Mouse (Mus musculus): ENCODE data around the gene Pitpnb.
A peak's percentile ranks its signal among the peaks of the same experiment; 100 is the strongest.

Gene Pitpnb

GRCm38 (mm10) chr5:111344721-111345400 is 14.3 kb downstream of the Pitpnb start:
- DNase-seq (ENCODE audit: low read depth, low spot score): no peak

GRCm38 (mm10) chr5:111356811-111357617 is 26.5 kb downstream of the Pitpnb start:
- peak; percentile 17 for DNase-seq (ENCODE audit: low read depth, low spot score)

GRCm38 (mm10) chr5:111360546-111360945 is 30.0 kb downstream of the Pitpnb start:
- no peak for DNase-seq (ENCODE audit: low read depth, low spot score)

- no peak for DNase-seq (ENCODE audit: low read depth, low spot score)
Measured at GRCm38 (mm10) chr5:111361058-111361457, 30.5 kb downstream of the Pitpnb start.

GRCm38 (mm10) chr5:111361846-111362245 is 31.3 kb downstream of the Pitpnb start:
- no peak for DNase-seq (ENCODE audit: low read depth, low spot score)

GRCm38 (mm10) chr5:111363446-111364062 is 33.0 kb downstream of the Pitpnb start:
- DNase-seq (ENCODE audit: low read depth, low spot score): no peak

GRCm38 (mm10) chr5:111364533-111364932 is 34.0 kb downstream of the Pitpnb start:
- DNase-seq (ENCODE audit: low read depth, low spot score): peak; percentile 61

- DNase-seq (ENCODE audit: low read depth, low spot score): no peak
Measured at GRCm38 (mm10) chr5:111366140-111366539, 35.6 kb downstream of the Pitpnb start.

GRCm38 (mm10) chr5:111367937-111368517 is 37.5 kb downstream of the Pitpnb start:
- no peak for DNase-seq (ENCODE audit: low read depth, low spot score)

GRCm38 (mm10) chr5:111368576-111368975 is 38.0 kb downstream of the Pitpnb start:
- no peak for DNase-seq (ENCODE audit: low read depth, low spot score)

GRCm38 (mm10) chr5:111375616-111376015 is 45.1 kb downstream of the Pitpnb start:
- no peak for DNase-seq (ENCODE audit: low read depth, low spot score)

- DNase-seq (ENCODE audit: low read depth, low spot score): no peak
Measured at GRCm38 (mm10) chr5:111376276-111377020, 45.9 kb downstream of the Pitpnb start.

- DNase-seq (ENCODE audit: low read depth, low spot score): no peak
Measured at GRCm38 (mm10) chr5:111378126-111378993, 47.8 kb downstream of the Pitpnb start.

- no peak for DNase-seq (ENCODE audit: low read depth, low spot score)
Measured at GRCm38 (mm10) chr5:111383335-111383734, 52.8 kb downstream of the Pitpnb start.

- DNase-seq (ENCODE audit: low read depth, low spot score): no peak
Measured at GRCm38 (mm10) chr5:111390911-111391310, 60.3 kb downstream of the Pitpnb start.

- DNase-seq (ENCODE audit: low read depth, low spot score): no peak
Measured at GRCm38 (mm10) chr5:111391485-111391884, 60.9 kb downstream of the Pitpnb start.

GRCm38 (mm10) chr5:111393346-111394197 is 63.0 kb downstream of the Pitpnb start:
- no peak for DNase-seq (ENCODE audit: low read depth, low spot score)

- DNase-seq (ENCODE audit: low read depth, low spot score): no peak
Measured at GRCm38 (mm10) chr5:111394198-111395053, 63.9 kb downstream of the Pitpnb start.

- DNase-seq (ENCODE audit: low read depth, low spot score): no peak
Measured at GRCm38 (mm10) chr5:111395771-111396170, 65.2 kb downstream of the Pitpnb start.
